Mouse (Mus musculus) v-Abl transformed pro-B cells (cell line): ENCODE measurements around the gene Stox2.

Source experiments
- in situ Hi-C, 2 experiments: fragments of 400-800 bp; cut with MboI; formaldehyde crosslinking; loops; one replicate each; pipeline ENCODE4 v1.15.1; 2025; ENCODE audit not compliant: unreplicated experiment in 2 of 2

Stox2 gene

DNA sequence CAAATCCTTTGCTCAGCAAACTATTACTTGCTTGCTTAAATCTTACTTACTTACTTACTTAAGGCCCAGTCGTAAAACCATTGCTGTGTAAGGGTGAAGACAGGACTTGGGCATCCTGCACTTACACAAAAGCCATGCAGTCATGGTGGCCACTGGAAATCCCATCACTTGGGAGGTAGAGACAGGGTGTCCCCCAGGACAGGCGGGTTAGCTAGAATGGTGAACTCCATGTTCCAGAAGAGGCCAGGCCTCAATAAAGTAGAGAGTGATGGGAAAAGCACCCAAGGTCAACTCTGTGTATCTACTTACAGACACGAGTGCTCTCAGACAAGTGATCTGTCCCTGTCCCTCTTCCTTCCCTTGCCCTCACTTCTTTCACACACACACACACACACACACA, 312.8 kb downstream of the Stox2 start:
- in situ Hi-C loops, result no loop called here
